Mouse (Mus musculus) ES-E14 (cell line): ENCODE data around the gene 3110082I17Rik.

ENCODE experiments used
- CHD2 ChIP-seq: IDR thresholded peaks from 2 replicates; pipeline ENCODE4 v1.6.1; 2014; ENCODE audit warnings: mild to moderate bottlenecking, low read depth, low read length, inconsistent platforms
- HCFC1 ChIP-seq: IDR thresholded peaks from 2 replicates; pipeline ENCODE4 v1.6.1; 2012; ENCODE audit warnings: low read length, inconsistent platforms, borderline replicate concordance; ENCODE audit not compliant: insufficient read depth
- MAFK ChIP-seq: IDR thresholded peaks from 2 replicates; pipeline ENCODE4 v1.6.1; 2014; ENCODE audit warnings: mild to moderate bottlenecking, low read depth, low read length, inconsistent platforms; ENCODE audit not compliant: insufficient read depth
- ZNF384 ChIP-seq: IDR thresholded peaks from 2 replicates; pipeline ENCODE4 v1.6.1; 2012; ENCODE audit warnings: low read depth, low read length, inconsistent platforms

DNA sequence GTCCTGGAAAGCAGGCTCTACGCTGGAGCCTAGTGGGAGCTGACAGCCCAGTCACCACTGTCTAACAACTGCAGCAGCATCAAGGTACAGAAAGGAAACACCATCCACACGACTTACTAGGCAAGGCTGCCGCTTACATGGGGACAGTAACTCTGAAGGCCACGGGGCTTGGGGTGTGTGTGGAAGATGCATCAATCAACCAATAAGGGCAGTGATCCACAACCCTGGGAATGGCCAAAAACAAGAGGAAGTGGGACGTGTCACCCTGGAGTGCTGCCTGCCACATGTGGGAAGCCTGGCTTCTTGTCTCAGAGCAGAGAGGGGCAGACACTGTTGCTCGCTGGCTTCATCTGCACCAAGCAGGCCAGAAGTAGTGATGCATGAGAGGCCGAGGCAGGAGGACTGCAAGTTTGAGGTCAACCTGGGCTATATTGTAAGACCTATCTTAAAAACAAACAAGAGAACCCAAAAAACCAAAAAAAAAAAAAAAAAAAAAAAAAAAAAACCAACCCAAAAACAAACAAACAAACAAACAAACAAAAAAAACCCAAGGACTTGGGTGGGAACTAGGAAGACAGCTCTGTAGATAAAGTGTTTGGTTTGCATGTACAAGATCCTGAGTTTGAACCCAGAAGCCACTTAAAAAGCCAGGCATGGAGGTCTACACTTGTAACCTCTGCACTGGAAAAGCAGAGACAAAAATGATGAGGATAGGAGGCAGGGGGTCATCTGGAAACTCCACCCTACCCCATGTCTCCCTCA lies 27.4 kb downstream of the 3110082I17Rik start:
- TF ChIP-seq CHD2 (no peak), MAFK (no peak), HCFC1 (no peak), ZNF384 (peak; percentile 75)
